Mouse (Mus musculus) liver, adult 2 months (tissue): ENCODE results near the gene Cr1l.

ENCODE experiments used
- CTCF ChIP-seq: fragments of 200-500 bp; IDR thresholded peaks from 2 replicates; pipeline ENCODE4 v1.5.1; 2011; ENCODE audit warnings: low read depth, low read length, control low read depth
- POLR2A ChIP-seq: fragments of 200-500 bp; IDR thresholded peaks from 2 replicates; pipeline ENCODE4 v1.6.1; 2011; ENCODE audit warnings: low read length, control low read depth; ENCODE audit not compliant: insufficient read depth; ENCODE audit errors: extremely low read depth

DNA sequence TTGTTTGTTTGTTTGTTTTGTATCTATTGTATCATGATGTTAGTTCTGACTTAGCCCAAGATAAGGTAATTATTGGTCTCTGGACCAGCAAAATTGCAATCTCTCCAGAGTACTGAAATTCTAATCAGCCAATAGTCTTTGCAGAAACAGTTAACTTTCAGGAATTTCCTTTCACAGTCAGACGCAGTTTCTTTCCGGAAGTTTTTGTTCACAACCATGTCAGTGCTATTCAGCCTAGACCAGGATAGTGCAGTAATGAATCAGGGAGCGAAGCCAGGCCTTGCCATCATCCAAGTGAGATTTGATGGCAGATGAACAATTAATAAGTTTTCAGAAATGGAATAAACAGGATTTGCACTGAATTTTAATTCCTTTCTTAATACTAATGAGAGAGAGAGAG lies 684 bp upstream of the Cr1l start:
- no peak for TF ChIP-seq CTCF
- no peak for TF ChIP-seq POLR2A
